Mouse (Mus musculus) frontal cortex, postnatal 36 days (tissue): Measurements from ENCODE around the gene Gdf15.

Source experiments
- DNase-seq, 2 experiments: peaks; one replicate each; pipeline ENCODE4 v3.0.0; 2022; ENCODE audit warnings: low spot score in 2 of 2

Gdf15 gene

DNA sequence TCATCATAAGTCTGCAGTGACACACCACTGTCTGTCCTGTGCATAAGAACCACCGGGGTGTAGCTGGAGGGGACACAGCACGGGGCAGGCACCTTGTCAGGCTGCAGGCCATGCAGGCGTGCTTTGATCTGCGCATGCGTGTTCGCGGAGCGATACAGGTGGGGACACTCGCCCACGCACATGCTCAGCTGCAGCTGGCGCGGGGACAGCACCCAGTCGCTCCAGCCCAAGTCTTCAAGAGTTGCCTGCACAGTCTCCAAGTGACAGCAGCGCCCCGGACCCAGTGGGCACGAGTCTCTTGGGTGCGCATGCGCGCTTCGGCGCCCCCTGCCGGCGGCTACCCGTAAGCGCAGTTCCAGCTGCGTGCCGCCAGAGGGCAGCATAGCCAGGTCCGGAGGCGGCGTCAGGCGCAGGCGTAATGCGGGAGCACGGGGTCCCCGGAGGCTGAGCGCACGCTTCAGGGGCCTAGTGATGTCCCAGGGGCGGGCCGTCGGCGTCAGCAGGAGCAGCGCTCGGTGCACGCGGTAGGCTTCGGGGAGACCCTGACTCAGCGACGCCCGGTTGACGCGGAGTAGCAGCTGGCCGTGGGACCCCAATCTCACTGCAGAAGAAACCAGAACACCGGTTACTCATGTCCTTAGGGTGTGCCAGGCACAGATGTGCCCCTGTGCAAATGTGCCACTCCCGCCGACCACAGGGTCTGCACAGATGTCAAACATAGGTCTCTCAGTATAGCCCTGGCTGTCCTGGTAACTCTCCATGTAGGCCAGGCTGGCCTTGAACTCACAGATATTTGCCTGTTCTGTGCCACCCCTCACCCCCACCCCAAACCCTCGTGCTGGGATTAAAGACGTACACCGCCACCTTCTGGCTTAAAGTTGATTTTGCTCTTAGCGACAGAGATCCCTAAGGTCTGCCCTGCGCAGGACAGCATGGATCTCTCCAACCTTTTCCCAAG lies 2.4 kb downstream of the Gdf15 start:
- DNase-seq: peak; percentile 93 to 95

GRCm38 (mm10) chr8:70628986-70629490 lies 3.2 kb downstream of the Gdf15 start:
- DNase-seq: no peak

- DNase-seq: no peak
Observed at GRCm38 (mm10) chr8:70627041-70627440, 5.2 kb downstream of the Gdf15 start.

DNA sequence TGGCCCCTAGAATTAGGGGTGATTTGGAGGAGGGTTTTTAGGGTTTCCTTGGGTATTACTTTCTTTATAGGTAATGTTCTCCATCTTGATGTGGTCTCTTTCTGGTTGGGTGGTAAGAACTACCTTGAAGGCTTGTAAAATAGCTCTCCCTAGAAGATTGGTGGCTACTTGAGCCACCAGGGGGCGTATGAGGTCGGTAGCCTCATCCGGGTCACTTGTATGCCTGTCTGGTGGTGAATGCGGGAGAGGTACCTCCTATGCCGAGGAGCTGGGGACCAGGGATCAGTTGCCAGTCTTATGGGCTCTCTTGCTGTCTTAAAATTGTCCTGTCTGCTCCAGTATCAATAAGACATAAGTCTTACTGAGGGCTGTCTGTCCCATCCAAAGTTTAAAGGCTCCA lies 7.2 kb downstream of the Gdf15 start:
- DNase-seq: no peak

DNA sequence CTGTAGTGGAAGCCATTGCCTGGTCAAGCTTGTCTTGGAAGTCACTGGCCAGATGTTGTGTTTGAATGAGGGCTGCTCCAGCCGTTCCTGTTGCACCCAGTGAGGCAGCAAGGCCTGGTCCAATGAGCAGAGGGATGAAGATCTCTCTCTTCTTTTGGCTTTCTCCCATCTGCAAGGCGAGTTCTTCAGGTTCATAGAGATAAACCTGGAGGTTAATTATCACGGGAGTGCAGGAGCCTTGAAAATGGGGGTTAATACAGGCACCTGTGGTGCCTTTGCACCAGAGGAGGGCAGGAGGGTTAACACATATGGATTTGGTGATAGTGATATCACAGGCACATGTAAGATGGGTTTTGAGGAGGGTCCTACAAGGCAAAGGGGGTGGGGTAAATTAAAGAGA lies 10.0 kb downstream of the Gdf15 start:
- no peak for DNase-seq

GRCm38 (mm10) chr8:70618888-70619334 lies 13.3 kb downstream of the Gdf15 start:
- no peak for DNase-seq

DNA sequence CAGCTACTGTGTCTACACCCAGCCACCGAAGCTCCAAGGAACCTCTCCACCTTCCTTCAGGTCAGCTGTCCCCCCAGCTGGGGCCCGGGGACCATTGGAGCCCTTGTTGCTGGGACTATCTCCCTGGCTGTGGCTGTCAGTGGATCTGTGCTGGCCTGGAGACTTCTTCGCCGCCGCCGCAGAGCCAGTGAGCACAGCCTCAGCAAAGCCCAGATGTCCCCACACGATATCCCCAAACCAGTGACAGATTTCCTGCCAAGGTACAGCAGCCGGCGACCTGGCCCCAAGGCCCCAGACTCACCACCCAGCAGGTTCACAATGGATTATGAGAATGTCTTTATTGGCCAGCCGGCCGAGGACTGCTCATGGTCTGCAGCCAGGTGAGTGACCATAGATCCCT lies 14.3 kb downstream of the Gdf15 start:
- DNase-seq: no peak

- no peak for DNase-seq
Observed at GRCm38 (mm10) chr8:70616645-70617044, 15.6 kb downstream of the Gdf15 start.

DNA sequence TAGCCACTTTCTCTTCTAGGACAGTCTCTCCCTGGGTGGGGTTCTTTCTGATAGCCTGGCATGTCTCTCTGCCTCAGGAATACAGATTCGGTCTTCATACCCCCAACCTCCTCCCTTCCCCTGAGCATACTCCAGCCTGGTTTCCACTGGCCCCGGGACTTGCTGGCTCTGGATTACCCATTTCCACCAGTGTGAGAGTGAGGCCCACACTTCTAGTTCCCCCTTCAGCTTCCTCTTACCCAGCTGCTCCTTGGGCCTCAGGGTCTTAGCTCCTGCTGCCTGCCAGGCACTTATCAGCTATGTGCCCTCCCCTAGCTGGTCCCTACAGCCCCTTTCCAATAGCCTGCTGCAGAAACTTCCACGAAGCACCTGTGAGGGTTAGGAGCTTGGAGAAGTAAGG lies 16.4 kb downstream of the Gdf15 start, which contains the start of gene Lrrc25:
Gene Lrrc25 (plus strand): TSS at position 262 of the 400 bp plus-strand sequence.
- DNase-seq: no peak

DNA sequence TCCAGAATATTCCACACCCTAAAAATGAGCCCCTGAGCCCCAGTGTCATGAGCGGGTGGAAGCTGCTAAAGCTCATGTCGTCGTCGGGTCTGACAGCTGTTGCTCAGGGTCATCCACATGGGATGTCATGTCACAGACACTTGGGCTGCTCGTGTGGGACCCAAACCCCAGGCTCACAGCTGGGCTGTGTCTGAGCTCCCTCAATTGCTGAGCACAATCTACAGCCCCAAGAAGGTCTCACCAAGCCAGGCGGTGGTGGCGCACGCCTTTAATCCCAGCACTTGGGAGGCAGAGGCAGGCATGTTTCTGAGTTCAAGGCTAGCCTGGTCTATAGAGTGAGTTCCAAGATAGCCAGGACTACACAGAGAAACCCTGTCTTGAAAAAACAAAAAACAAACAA lies 17.0 kb downstream of the Gdf15 start:
- DNase-seq: no peak

DNA sequence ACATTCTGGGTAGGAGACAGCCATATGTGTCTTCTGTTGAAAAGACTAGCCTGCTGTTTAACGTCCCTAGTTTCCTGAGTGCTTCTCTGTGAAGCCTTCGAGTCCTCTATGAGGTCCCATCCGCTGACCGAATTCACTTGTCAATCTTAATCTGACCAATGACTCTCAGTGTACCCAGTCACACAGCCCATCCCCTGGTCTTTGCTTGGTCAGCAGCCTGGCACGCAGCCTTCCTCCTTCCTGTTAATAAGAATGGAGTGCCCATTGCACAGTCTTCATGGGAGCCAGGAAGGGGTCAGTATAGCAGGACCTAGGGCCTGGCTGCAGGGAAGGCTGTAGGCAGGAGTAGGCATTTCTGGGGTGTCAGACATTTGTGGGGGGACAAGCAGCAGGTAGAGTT lies 17.8 kb downstream of the Gdf15 start:
- DNase-seq: no peak

DNA sequence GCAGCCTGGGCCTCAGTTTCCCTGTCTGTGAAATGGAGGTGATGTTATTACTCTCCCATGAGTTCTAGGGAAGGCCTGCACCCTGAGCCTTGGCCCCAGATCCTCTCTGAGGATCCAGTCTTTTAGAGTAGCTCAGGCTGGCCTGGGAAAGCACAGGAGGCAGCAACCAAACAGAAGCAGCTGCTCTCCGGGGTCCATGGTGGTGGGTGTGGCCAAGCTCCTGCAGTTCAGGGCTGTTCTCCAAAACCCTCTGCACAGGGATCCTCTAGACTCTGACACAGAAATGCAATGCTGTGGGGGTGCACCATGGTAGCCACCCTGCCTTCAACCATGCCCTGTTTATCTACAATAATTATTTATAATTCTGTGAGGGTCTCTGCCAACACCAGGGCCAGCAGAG lies 18.5 kb downstream of the Gdf15 start:
- no peak for DNase-seq

GRCm38 (mm10) chr8:70611849-70612248 lies 20.4 kb downstream of the Gdf15 start:
- peak; percentile 89 for DNase-seq

- peak; percentile 74 to 76 for DNase-seq
Observed at GRCm38 (mm10) chr8:70610796-70611771, 21.2 kb downstream of the Gdf15 start.

- peak; percentile 82 to 85 for DNase-seq
Observed at GRCm38 (mm10) chr8:70609849-70610795, 22.1 kb downstream of the Gdf15 start.

- no peak for DNase-seq
Observed at GRCm38 (mm10) chr8:70609368-70609848, 22.8 kb downstream of the Gdf15 start.

DNA sequence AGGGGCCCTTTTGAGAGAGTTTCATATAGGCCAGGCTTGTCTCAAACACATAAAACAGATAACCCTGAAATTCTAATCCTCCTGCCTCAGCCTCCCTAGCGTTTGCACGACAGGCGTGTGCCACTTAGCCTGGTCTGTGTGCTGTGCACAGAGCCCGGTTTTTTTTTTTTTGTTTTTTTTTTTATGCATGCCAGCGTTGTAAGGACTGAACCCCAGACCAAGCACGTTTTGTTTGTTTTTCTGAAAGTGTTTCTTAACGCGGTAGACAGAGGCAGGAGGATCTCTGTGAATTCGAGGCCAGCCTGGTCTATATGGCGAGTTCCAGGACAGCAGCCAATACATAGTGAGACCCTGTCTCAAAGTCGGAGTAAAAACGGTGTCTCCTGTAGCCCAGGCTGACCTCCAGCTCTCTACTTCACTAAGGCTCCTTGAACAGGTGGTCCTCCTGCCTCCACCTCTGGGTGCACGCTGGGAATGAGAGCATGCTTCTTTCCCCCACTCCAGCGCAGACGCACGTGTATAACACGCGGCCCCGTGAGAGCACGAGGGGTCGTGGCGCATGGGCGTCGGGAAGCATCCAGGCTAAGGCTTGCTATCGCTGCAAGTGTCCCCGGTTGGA lies 23.4 kb downstream of the Gdf15 start, which contains the start of gene Ssbp4:
Gene Ssbp4 (minus strand): TSS at position 124 of the 619 bp plus-strand sequence.
- no peak for DNase-seq

DNA sequence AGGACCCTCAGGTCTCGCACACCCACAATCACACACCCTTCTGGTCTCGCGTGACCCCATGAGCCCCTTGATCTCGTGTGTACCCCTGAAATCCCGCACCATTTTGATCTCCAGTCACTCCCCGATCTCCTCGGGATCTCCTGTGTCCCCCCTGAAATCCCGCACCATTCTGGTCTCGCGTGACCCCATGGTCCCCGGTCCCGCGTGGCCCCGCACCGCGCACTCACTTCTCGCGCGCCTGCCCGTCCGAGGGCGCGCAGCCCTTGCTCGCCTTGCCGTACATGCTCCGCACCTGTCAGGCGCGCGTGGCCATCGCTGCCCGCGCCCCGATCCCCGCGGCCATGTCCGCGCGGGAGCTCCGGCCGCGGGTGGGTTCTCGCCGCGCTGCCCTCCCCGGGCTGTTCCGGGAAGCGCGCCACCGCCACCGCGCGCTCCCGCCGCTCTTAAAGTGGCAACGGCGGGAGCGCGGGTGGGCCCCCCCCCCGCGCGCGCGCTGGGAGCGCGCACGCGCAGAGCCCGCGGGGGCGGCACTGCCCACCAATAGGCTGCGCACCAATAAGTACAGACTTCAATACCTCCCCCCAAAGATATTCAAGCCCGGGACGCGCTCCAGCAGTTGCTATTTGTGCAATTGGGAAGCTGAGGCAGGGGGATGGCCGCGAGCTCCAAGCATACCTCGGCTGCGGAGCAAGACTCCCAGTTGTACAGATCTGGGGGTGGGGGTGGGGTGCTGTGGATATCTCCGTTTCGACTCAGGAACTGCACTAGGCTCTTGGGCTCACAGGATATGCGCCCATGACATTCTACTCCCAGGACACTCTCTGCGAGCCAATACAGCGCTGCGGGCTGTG lies 24.1 kb downstream of the Gdf15 start:
- no peak for DNase-seq

DNA sequence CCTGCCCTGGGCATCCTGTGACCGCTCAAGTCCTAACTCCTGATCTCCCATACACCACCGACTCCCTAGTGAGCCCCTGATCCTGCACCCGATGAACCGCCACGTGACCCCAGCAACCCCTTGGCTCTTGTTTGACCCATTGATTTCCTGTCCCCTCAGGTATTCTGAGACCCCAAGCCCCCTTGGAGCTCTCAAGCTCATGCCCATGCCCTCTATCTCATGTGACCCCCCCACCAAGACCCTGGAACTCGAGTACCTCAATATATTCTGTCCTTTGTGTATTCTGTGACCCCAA lies 24.7 kb downstream of the Gdf15 start:
- no peak for DNase-seq
